In the genomic region with DNA sequence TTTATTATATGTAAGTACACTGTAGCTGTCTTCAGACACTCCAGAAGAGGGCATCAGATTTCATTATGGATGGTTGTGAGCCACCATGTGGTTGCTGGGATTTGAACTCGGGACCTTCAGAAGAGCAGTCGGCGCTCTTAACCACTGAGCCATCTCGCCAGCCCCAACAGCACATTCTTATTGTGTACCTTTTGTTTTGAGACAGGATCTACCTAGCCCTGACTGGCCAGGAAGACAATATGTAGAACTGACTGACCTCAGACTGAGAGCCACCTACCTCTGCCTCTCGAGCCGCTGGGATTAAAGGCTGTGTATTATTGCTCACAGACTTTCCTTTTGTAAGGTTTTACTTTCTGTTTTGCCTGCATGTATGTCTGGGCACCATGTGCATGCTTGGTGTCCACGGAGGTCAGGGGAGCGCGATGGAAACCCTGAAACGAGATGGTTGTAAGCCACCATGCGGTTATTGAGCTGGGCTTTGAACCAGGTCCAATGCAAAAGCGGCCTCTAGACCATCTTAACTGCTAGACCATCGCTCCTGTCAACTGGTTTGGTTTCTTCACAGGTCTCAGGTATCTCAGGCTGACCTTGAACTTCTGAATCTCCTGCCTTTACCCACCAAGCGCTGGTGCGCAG, we compare ENCODE assay signal across 8 mouse cellular contexts. TPM values are rescaled to one million over a fixed set of nuclear protein-coding genes. Genes with fewer than 3 reads are reported as not detected.
DNase-seq lines count a peak whose midpoint lies in the region; ATAC-seq and TF ChIP-seq lines count a peak whose summit lies in the region.

No protein-coding gene starts in this region.

- peak; percentile 29 for DNase-seq in lung, adult 2 months
- DNase-seq in lung, postnatal 14 days = no peak
- peak; percentile 53 for DNase-seq in splenic B cell, adult 2 months (ENCODE audit: low read depth, low spot score)
- no peak for DNase-seq in retina, postnatal 1 day

- H3K27ac ChIP-seq in forebrain, embryonic 12.5 days = peak overlapping the region; percentile 96
- H3K27ac ChIP-seq in liver, embryonic 12.5 days = peak overlapping the region; percentile 98

- peak overlapping the region; percentile 84 for H3K4me2 ChIP-seq in forebrain, embryonic 12.5 days
- H3K4me2 ChIP-seq in liver, embryonic 12.5 days = peak overlapping the region; percentile 96

- no peaks in the 10 kb centered on the region for H3K9me3 ChIP-seq in forebrain, embryonic 12.5 days
- no peaks in the 10 kb centered on the region for H3K9me3 ChIP-seq in liver, embryonic 12.5 days (replicated peaks)

- H3K4me1 ChIP-seq in lung, adult 2 months (ENCODE audit: control insufficient read depth, insufficient read depth, low read length) = peaks cover 9% of the 10 kb centered on the region
- peaks cover 13% of the 10 kb centered on the region for H3K4me1 ChIP-seq in forebrain, embryonic 12.5 days
- H3K4me1 ChIP-seq in liver, embryonic 12.5 days = peaks cover 30% of the 10 kb centered on the region

- no peaks in the 10 kb centered on the region for H3K27me3 ChIP-seq in forebrain, embryonic 12.5 days
- no peaks in the 10 kb centered on the region for H3K27me3 ChIP-seq in liver, embryonic 12.5 days (replicated peaks)
- H3K27me3 ChIP-seq in splenic B cell, adult 2 months (ENCODE audit: control insufficient read depth, insufficient read depth, low read length, poor library complexity, severe bottlenecking) = no peaks in the 10 kb centered on the region

- H3K9ac ChIP-seq in forebrain, embryonic 12.5 days = peak overlapping the region; percentile 97
- peak overlapping the region; percentile 82 for H3K9ac ChIP-seq in liver, embryonic 12.5 days

- peaks cover 5% of the 10 kb centered on the region; the same call in 1 of the 2 replicates for H3K36me3 ChIP-seq in forebrain, embryonic 12.5 days (replicated peaks)
- peaks cover 13% of the 10 kb centered on the region for H3K36me3 ChIP-seq in liver, embryonic 12.5 days
- H3K36me3 ChIP-seq in splenic B cell, adult 2 months (ENCODE audit: control insufficient read depth, insufficient read depth, low read length, poor library complexity, severe bottlenecking) = no peaks in the 10 kb centered on the region

- no peak for TF ChIP-seq POLR2A in lung, adult 2 months (IDR thresholded peaks at IDR 0.05; ENCODE audit: borderline replicate concordance, extremely low read depth, low read depth, low read length)

- ATAC-seq in activated CD4-positive, CD25-positive, alpha-beta regulatory T cell, adult 4 months = peak; percentile 40
- peak; percentile 5; the same call in 1 of the 2 replicates for ATAC-seq in forebrain, embryonic 12.5 days (ENCODE audit: low FRiP score)
- no peak for ATAC-seq in liver, embryonic 12.5 days
- no peak for ATAC-seq in cerebellum, adult (ENCODE audit: insufficient number of reproducible peaks, low FRiP score, low TSS enrichment)

- TF ChIP-seq CTCF in lung, adult 2 months (IDR thresholded peaks at IDR 0.05; ENCODE audit: insufficient read depth, low read length) = no peak

- H3K4me3 ChIP-seq in lung, adult 2 months (replicated peaks; ENCODE audit: extremely low read depth, low read depth, low read length) = peak overlapping the region; percentile 82
- peak overlapping the region; percentile 97 for H3K4me3 ChIP-seq in forebrain, embryonic 12.5 days (replicated peaks)
- peak overlapping the region; percentile 84 for H3K4me3 ChIP-seq in liver, embryonic 12.5 days

- WGBS in lung, adult 2 months = 56% methylated on average over 15 of the region's 15 CpGs
- WGBS in forebrain, embryonic 12.5 days = 64% methylated on average over 15 of the region's 15 CpGs
- WGBS in liver, embryonic 12.5 days (ENCODE audit: insufficient replicate concordance) = 62% methylated on average over 15 of the region's 15 CpGs

RNA-seq across cellular contexts. Expression of a gene that starts 0.8 kb away (rescaled TPM):
- polyA plus RNA-seq in lung, adult 2 months (2012; rRNA removed) = 36.6 and 48.6 TPM in 2 replicates
- polyA plus RNA-seq in activated CD4-positive, CD25-positive, alpha-beta regulatory T cell, adult 4 months (2017; shearing (Covaris generic)) = 100 to 1,000 TPM in 1 of 2 experiments, 10 to 100 TPM in 1; 90.3 to 104 TPM
- polyA plus RNA-seq in forebrain, embryonic 12.5 days (2016; fragmentation: Nextera tagmentation; extraction: Ambion mirVana) = 75.7 and 78.2 TPM in 2 replicates
- 34.0 and 38.9 TPM in 2 replicates for polyA plus RNA-seq in liver, embryonic 12.5 days (2016; fragmentation: Nextera tagmentation; extraction: Ambion mirVana)

RNA-seq across cellular contexts. Expression of a gene that starts 8.1 kb away (rescaled TPM):
- 18.4 and 22.2 TPM in 2 replicates for polyA plus RNA-seq in lung, adult 2 months (2012; rRNA removed)
- 10 to 100 TPM; 59.3 to 65.0 TPM for polyA plus RNA-seq in activated CD4-positive, CD25-positive, alpha-beta regulatory T cell, adult 4 months (2017; shearing (Covaris generic))
- polyA plus RNA-seq in forebrain, embryonic 12.5 days (2016; fragmentation: Nextera tagmentation; extraction: Ambion mirVana) = 97.5 and 104 TPM in 2 replicates
- 77.5 and 89.3 TPM in 2 replicates for polyA plus RNA-seq in liver, embryonic 12.5 days (2016; fragmentation: Nextera tagmentation; extraction: Ambion mirVana)

RNA-seq across cellular contexts. Expression of a gene that starts 12.9 kb away (rescaled TPM):
- 8.9 and 9.9 TPM in 2 replicates for polyA plus RNA-seq in lung, adult 2 months (2012; rRNA removed)
- polyA plus RNA-seq in activated CD4-positive, CD25-positive, alpha-beta regulatory T cell, adult 4 months (2017; shearing (Covaris generic)) = 10 to 100 TPM; 13.3 to 17.7 TPM
- polyA plus RNA-seq in forebrain, embryonic 12.5 days (2016; fragmentation: Nextera tagmentation; extraction: Ambion mirVana) = 24.5 and 29.3 TPM in 2 replicates
- 4.4 and 5.1 TPM in 2 replicates for polyA plus RNA-seq in liver, embryonic 12.5 days (2016; fragmentation: Nextera tagmentation; extraction: Ambion mirVana)

RNA-seq across cellular contexts. Expression of a gene that starts 40.9 kb away (rescaled TPM):
- polyA plus RNA-seq in lung, adult 2 months (2012; rRNA removed) = 26.8 and 46.2 TPM in 2 replicates
- not detected for polyA plus RNA-seq in activated CD4-positive, CD25-positive, alpha-beta regulatory T cell, adult 4 months (2017; shearing (Covaris generic))
- polyA plus RNA-seq in forebrain, embryonic 12.5 days (2016; fragmentation: Nextera tagmentation; extraction: Ambion mirVana) = 9.5 and 10.8 TPM in 2 replicates
- polyA plus RNA-seq in liver, embryonic 12.5 days (2016; fragmentation: Nextera tagmentation; extraction: Ambion mirVana) = 1.9 and 2.6 TPM in 2 replicates

RNA-seq across cellular contexts. Expression of a gene that starts 59.2 kb away (rescaled TPM):
- polyA plus RNA-seq in lung, adult 2 months (2012; rRNA removed) = 0.49 and 4.4 TPM in 2 replicates
- polyA plus RNA-seq in activated CD4-positive, CD25-positive, alpha-beta regulatory T cell, adult 4 months (2017; shearing (Covaris generic)) = not detected
- polyA plus RNA-seq in forebrain, embryonic 12.5 days (2016; fragmentation: Nextera tagmentation; extraction: Ambion mirVana) = 0.28 TPM in 1 of 2 replicates, not detected in the other
- 0.06 and 0.26 TPM in 2 replicates for polyA plus RNA-seq in liver, embryonic 12.5 days (2016; fragmentation: Nextera tagmentation; extraction: Ambion mirVana)

Comparison
In these comparisons a context has a peak if more than half of its experiments do, and no peak if none do; other contexts are left out.
1. DNase-seq: peak in lung, adult 2 months (single experiment) and splenic B cell, adult 2 months (single experiment); none in lung, postnatal 14 days (single experiment) and retina, postnatal 1 day (single experiment).
2. ATAC-seq: peak in activated CD4-positive, CD25-positive, alpha-beta regulatory T cell, adult 4 months (single experiment) and forebrain, embryonic 12.5 days (single experiment); none in liver, embryonic 12.5 days (single experiment) and cerebellum, adult (single experiment).
3. Peak in every context shown above with its lines, with median percentiles within 50 percentile points of each other: H3K4me3 ChIP-seq.